Mouse (Mus musculus) G1E (cell line): ENCODE measurements around the gene Ndufa12.

ENCODE experiments used
- CTCF ChIP-seq: IDR thresholded peaks from 2 replicates; pipeline ENCODE4 v1.5.1; 2012; ENCODE audit warnings: low read depth, low read length, inconsistent platforms, mixed read lengths
- GATA1 ChIP-seq: IDR thresholded peaks from 2 replicates; pipeline ENCODE4 v1.6.1; 2012; ENCODE audit warnings: borderline replicate concordance, low read length, inconsistent platforms, mixed read lengths

DNA sequence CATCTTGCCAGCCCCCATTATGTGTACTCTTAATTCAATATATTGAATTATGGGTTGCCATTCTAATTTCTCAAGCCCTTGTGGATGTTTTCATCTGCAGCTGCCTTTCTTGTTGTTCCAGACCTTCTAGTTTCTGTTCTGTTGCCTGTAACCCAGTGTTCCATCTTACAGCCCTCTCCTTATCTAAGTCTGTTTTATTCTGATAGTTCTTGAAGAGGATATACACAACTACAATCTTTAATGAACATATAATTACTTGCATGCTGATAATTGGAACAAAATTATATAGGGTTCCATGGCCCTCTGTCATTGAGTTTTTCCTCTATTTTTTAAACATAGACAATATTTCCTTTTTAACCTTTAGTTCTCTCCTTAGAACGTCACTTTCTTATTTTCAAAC lies 62.0 kb downstream of the Ndufa12 start:
- TF ChIP-seq CTCF (no peak), GATA1 (no peak)
